Mouse (Mus musculus): ENCODE measurements at regions not wholly inside any gene's neighbourhood (a gene's known extent, or its start where the extent isn't known, plus 50 kb on each side); places are given as distances from the start of the nearest gene placed in this dataset.

DNA sequence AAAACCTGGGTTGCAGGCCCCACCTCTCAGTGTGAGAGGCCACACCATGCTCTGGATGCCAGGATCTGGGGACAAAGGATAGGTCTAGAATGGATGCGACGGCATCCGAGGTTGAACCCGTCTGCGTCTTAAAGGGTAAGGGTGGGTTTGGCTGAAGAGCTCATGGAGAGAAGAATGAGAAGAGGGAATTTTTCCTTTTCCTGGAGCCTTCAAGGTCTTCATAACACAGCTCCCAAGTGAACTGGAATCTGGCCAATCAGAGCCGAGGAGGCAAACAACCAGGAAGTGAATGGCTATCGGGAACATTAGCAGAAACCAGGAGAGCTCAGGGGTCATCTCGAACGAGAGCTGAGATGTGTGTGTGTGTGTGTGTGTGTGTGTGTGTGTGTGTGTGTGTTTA is 320.1 kb downstream of the Med13l start:
- peak; percentile 91 for DNase-seq

- DNase-seq, result no peak
These were observed 321.4 kb downstream of the Med13l start for GRCm38 (mm10) chr5:118881886-118882285.

DNA sequence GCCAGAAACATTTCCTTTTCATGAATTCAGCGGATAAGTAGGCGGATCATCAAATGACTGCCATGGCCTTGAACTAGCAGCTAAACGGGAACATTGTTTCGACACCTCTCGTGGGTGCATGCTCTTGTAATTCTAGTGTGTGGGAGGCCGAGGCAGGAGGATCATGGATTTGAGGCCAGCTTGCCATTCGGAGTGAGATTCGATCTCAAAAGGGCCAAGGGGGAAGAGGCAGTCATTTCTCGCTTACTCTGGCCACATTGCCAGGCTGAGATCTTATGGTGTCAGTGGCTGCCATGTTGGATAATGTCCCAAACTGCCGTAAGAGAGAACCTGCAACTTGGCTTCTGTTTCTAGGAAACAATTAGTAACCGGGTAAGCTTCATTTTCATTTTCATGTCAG is 327.7 kb downstream of the Med13l start:
- peak; percentile 70 for DNase-seq

- peak; percentile 84 for DNase-seq
These were observed 330.7 kb downstream of the Med13l start for GRCm38 (mm10) chr5:118891131-118891530.

- no peak for DNase-seq
These were observed 347.7 kb downstream of the Med13l start for GRCm38 (mm10) chr5:118908224-118908623.

- DNase-seq, result no peak
These were observed 349.3 kb downstream of the Med13l start for GRCm38 (mm10) chr5:118909756-118910155.

DNA sequence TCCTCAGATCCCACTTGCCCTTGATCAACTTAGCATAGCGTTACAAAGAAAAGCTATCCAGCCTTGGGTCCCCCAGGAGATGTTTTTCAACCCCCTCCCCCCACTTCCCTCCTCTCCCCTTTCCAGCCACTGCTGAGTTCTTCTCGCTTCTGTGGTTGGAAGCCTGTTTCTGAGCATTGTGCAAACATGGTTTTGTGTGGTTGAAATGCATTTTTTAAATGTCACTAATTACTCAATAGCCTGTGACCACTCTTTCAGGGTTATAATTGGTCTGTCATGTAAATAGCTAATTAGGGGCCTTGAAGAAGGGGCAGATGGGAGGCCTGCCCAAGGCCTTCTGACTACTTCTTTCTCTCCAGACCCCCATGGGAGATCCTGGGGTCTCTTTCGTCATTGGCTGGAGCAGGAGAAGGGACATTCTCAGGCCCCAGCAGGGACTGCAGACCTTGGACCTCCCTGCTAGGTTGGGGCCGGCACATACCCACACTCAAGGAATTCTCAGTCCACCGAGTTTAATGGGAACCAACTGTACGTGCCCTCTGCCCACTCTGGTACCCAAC is 353.8 kb downstream of the Med13l start:
- no peak for DNase-seq

GRCm38 (mm10) chr5:118923357-118923756 is 362.9 kb downstream of the Med13l start:
- no peak for DNase-seq

DNA sequence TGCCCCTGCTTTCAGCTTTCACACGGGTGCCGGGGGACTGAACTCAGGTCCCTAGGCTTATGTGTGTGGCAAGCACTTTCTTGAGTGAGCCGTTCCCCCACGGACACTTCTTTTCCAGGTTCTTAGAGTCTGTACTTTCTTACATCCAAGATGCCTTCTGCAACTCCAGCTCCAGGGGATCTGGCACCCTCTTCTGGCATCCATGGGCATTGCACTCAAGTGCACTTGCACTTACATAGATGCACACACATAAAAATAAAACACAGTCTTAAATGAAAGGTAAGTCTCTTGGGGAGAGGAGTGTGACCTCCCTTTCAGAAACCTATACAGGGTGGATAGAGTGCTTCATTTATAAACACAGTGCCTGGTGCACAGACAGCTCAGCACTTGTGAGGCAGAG is 368.6 kb downstream of the Med13l start:
- DNase-seq, result no peak

DNA sequence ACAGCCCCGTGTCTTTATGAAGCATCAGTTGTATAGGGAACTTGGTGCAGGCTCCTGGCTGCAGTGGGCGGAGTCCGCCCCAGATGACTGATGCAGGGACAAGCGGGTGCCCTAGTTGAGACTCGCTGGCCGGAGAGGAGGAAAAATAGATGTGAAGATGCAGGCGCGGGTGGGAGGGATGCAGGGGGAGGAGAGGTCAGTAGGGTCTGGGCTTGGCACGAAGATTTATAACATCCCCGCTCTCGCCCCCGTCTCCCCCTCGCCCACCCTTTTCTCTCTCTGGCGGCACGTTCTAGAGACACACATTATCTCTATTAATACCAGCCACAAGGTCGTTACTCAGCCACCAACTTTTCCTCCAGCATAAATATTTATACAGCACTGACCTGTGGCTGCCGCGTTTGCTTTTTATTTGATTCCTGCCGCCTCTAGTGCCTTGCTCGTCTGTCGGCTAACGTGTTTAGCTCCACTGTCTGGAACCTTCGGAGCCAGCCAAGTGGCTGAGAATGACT is 369.6 kb downstream of the Med13l start:
- DNase-seq, result no peak

DNA sequence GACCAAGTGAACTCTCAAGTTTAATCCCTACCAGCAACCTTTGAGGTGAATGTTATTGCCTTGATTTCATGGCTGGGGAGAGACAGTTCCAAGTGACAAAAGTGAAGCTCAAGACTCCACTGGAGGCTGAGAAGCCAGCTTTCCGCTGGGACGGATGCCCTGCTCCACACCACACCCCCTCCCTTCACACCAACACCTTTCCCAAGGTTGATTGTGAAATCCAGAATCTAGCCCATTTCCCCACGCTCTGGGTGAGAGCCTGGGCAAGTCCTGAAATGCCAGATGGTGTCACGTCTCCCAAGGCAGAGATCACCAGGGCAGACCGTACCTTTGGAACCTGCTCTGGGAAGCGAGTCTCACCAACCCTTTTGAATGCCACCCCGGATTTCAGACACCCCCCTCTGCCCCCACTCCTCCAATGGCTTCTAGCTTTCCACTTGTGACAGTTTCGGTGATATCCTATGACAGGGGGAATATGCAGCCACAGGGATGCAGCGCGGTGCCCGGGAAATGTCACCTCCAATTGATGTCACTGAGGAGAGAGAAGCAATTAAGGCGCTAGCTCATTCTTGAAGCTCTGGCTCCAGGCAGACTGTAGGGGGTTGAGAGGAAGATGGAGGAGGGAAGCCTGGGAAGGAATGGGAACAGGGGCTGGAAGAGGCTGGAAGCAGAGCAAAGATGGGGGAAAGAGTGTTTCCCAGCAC is 379.0 kb downstream of the Med13l start:
- no peak for DNase-seq

DNA sequence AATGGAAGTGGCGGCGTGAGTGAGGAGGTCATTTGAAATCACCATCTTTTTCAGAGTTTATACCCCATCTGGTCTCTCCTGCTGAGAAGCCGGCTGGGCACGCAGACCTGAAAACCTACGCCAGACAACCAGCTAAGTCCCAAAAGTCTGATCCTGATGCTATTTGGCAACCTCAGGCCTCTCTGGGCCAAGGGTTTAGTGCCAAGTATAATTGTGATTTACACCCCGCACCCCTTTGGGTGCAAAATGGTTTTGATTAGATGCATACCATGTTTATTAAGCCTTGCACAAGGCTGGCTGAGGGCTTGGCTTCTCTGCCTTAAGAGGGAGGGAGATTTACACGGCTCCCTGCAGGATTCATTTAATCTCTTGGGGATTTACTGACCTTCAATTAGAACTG is 383.8 kb downstream of the Med13l start:
- DNase-seq, result no peak

- peak; percentile 93 for DNase-seq
These were observed 385.6 kb downstream of the Med13l start for GRCm38 (mm10) chr5:118946090-118946489.

GRCm38 (mm10) chr5:118946994-118947393 is 386.5 kb downstream of the Med13l start:
- no peak for DNase-seq

DNA sequence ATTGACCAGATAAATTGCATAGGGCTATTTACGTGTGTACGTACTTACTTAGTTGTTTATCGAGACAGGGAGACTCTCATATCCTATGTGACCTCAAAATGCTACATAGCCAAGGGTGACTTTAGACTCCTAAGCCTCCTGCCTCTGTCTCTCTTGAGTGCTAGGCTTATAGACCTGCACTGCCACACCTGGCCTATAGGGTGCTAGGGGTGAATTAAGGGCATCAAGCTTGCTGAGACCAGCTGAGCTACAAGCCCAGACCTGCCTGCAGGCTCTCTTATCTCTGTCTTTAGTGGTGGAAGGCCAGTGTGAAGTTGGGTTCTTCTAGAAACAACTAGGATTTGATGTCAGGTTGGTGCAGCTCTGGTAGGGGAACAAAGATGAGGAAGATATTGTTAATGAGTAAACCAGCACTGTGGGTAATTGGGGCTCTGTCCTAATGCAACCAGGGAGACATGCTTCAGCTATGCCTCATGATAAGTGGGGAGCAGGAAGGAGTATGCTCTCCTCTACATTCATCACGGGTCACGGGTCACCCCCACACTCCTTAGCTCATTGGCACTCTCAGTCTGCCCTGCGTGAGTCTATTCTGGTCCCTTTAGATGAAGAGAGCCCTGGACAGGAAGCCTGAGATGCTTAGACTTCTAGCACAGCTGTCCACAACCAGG is 387.8 kb downstream of the Med13l start:
- DNase-seq, result no peak

DNA sequence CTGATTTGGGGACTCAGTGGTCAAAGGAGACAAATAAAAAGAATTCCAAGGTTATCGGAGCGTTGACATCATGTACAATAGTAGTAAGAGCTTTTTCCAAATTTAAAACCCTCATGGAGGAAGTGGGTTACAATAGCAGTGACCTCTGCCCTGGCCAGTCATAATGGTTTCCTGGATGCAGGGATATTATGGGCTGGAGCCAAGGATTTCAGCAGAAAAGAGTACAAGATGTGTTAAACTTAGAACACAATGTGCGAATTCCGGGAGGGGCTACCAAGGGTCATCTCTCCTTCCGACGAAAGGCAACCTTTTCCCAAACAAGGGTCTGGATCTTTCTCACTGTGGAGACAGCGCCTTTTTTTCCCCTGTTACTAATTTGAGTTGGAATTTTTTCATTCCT is 390.6 kb downstream of the Med13l start:
- peak; percentile 99 for DNase-seq

DNA sequence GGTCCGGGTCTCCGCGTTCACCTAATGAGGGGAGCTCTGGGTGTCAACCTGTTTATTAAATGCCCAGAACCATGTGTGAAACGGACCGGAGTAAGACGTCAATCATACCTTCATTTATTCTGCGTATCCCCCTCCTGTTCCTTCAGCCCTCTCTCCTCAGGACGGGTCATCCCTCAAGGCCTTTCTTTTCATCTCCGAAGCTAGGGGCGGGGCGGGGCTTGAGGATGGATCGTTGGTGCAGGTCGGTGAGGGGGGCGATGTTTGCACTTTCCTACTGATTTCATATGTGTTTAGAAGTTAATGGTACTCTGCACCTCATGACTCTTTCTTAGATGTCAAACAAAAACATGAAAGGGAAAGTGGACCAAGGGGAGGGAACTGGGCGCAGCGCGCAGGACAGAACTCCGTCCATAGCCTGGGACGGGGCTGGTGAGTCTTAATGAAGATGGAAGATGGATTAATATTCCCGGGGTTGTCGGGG is 400.1 kb downstream of the Med13l start:
- no peak for DNase-seq

GRCm38 (mm10) chr5:118961091-118961490 is 400.6 kb downstream of the Med13l start:
- no peak for DNase-seq

GRCm38 (mm10) chr5:118962152-118962551 is 401.7 kb downstream of the Med13l start:
- DNase-seq, result no peak

- peak; percentile 96 for DNase-seq
These were observed 402.5 kb downstream of the Med13l start for GRCm38 (mm10) chr5:118963001-118963400.

DNA sequence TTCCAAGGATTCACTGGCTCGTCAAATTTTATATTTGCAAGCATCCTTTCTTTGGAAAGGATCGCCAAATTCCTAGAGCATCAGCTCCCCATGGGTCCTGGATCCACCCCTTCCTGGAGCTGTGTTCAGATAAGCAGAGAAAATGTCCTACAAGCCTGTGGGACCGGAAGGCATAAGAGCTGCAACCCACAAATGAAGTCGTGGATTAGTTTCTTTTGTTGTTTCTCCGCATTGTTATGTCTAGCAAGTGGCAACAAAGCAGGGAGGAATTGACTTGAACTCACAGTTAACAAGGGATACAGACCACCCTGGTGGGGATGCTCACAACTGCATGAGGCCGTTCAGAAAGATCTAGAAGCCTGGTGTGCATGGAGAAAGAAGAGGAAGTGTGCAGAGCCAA is 406.4 kb downstream of the Med13l start:
- peak; percentile 93 for DNase-seq

GRCm38 (mm10) chr5:118967718-118968117 is 407.2 kb downstream of the Med13l start:
- peak; percentile 97 for DNase-seq

DNA sequence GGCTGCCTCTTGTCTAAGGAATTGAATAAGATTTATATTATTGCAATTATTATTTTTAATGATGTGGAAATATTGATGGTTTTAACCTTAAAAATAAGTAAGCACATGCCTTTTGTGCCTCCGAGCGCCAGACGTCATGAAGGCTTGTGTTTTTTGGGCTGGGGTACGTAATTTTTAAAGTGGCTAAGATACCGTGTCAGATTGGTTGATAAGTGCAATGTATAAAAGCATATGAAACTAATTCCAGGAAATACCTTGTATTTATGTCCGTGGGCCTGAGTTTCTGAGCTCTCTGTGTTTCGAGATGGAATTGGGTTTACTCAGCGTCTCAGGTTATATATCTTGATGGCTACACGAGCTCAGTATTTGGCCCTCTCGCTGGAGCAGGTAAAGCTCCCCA is 414.7 kb downstream of the Med13l start:
- no peak for DNase-seq
